Mouse (Mus musculus): ENCODE results near the gene Slc6a16. TPM values are rescaled to one million over a fixed set of nuclear protein-coding genes. Genes with fewer than 3 reads are reported as not detected.
A peak's percentile ranks its signal among the peaks of the same experiment; 100 is the strongest.

Slc6a16 gene
- polyA plus RNA-seq, 1 experiment, result 0.05 TPM

- DNase-seq, result no peak
- H3K27me3 ChIP-seq (replicated peaks; ENCODE audit: control insufficient read depth, insufficient read depth, low read length), result no peaks in the 10 kb centered on the region
- 75% methylated on average over 8 of the region's 8 CpGs for whole genome bisulfite sequencing
- no peak for TF ChIP-seq POLR2A (IDR thresholded peaks at IDR 0.05; ENCODE audit: low read depth, low read length)
- TF ChIP-seq CTCF (conservative IDR thresholded peaks at IDR 0.05; ENCODE audit: insufficient read depth, insufficient read length, low read depth, low read length), result no peak
- no peaks in the 10 kb centered on the region for H3K4me1 ChIP-seq (ENCODE audit: control insufficient read depth, insufficient read depth, low read length)
- no peak overlapping the region for H3K4me3 ChIP-seq (ENCODE audit: insufficient read depth, low read depth, low read length)
- no peaks in the 10 kb centered on the region for H3K36me3 ChIP-seq (ENCODE audit: control insufficient read depth, insufficient read depth, low read length)
- no peak overlapping the region for H3K27ac ChIP-seq (ENCODE audit: insufficient read depth, low read depth, low read length)
Observed at GRCm38 (mm10) chr7:45302626-45303025, 61.7 kb downstream of the Slc6a16 start.

GRCm38 (mm10) chr7:45304869-45305268 is 64.0 kb downstream of the Slc6a16 start:
- H3K4me3 ChIP-seq (ENCODE audit: insufficient read depth, low read depth, low read length), result no peak overlapping the region
- H3K27me3 ChIP-seq (replicated peaks; ENCODE audit: control insufficient read depth, insufficient read depth, low read length), result no peaks in the 10 kb centered on the region
- no peak overlapping the region for H3K27ac ChIP-seq (ENCODE audit: insufficient read depth, low read depth, low read length)
- WGBS, result 44% methylated on average over 12 of the region's 13 CpGs
- TF ChIP-seq POLR2A (IDR thresholded peaks at IDR 0.05; ENCODE audit: low read depth, low read length), result no peak
- TF ChIP-seq CTCF (conservative IDR thresholded peaks at IDR 0.05; ENCODE audit: insufficient read depth, insufficient read length, low read depth, low read length), result no peak
- H3K4me1 ChIP-seq (ENCODE audit: control insufficient read depth, insufficient read depth, low read length), result no peaks in the 10 kb centered on the region
- DNase-seq, result no peak
- no peaks in the 10 kb centered on the region for H3K36me3 ChIP-seq (ENCODE audit: control insufficient read depth, insufficient read depth, low read length)

- Histone ChIP-seq H3K4me3 (ENCODE audit: insufficient read depth, low read depth, low read length) (no peak overlapping the region), H3K27me3 (replicated peaks; ENCODE audit: control insufficient read depth, insufficient read depth, low read length) (no peaks in the 10 kb centered on the region), H3K4me1 (ENCODE audit: control insufficient read depth, insufficient read depth, low read length) (no peaks in the 10 kb centered on the region), H3K36me3 (ENCODE audit: control insufficient read depth, insufficient read depth, low read length) (no peaks in the 10 kb centered on the region), H3K27ac (ENCODE audit: insufficient read depth, low read depth, low read length) (no peak overlapping the region)
- DNase-seq, result peak; percentile 70
- TF ChIP-seq POLR2A (IDR thresholded peaks at IDR 0.05; ENCODE audit: low read depth, low read length) (no peak), CTCF (conservative IDR thresholded peaks at IDR 0.05; ENCODE audit: insufficient read depth, insufficient read length, low read depth, low read length) (peak; percentile 93)
- WGBS, result 24% methylated on average over 17 of the region's 17 CpGs
Observed at GRCm38 (mm10) chr7:45305275-45305674, 64.4 kb downstream of the Slc6a16 start.

- WGBS, result 77% methylated on average over 15 of the region's 15 CpGs
- H3K36me3 ChIP-seq (ENCODE audit: control insufficient read depth, insufficient read depth, low read length), result no peaks in the 10 kb centered on the region
Observed at GRCm38 (mm10) chr7:45308551-45309240, 67.8 kb downstream of the Slc6a16 start.

DNA sequence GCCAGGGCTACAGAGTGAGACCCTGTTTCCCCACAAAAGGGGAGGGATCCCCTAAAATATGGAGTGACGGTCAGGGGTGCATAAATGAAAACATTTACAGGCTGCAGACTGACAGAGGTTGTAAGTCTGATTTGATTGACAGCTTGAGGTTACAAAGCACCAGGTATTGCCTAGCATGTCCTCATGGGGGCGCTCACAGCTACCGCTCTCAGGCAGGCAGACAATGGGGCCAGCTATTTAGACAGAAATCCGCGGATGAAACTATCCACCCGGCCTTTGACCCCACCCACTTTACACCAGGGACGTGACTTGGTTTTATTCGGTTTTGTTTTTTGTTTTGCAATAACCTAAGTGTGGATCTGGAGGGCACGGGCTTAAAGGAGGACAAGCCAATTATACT is 68.6 kb downstream of the Slc6a16 start:
- DNase-seq, result peak; percentile 55
- 23% methylated on average over 9 of the region's 9 CpGs for WGBS

More at GRCm38 (mm10) chr7:45308551-45309240, 67.8 kb downstream of the Slc6a16 start:
- no peak overlapping the region for H3K27ac ChIP-seq (ENCODE audit: insufficient read depth, low read depth, low read length)
- no peak overlapping the region for H3K4me3 ChIP-seq (ENCODE audit: insufficient read depth, low read depth, low read length)
- no peak for TF ChIP-seq CTCF (conservative IDR thresholded peaks at IDR 0.05; ENCODE audit: insufficient read depth, insufficient read length, low read depth, low read length)
- no peak for TF ChIP-seq POLR2A (IDR thresholded peaks at IDR 0.05; ENCODE audit: low read depth, low read length)
- no peaks in the 10 kb centered on the region for H3K4me1 ChIP-seq (ENCODE audit: control insufficient read depth, insufficient read depth, low read length)
- peak; percentile 33 for DNase-seq
- H3K27me3 ChIP-seq (replicated peaks; ENCODE audit: control insufficient read depth, insufficient read depth, low read length), result no peaks in the 10 kb centered on the region

GRCm38 (mm10) chr7:45312023-45312422 is 71.1 kb downstream of the Slc6a16 start:
- H3K27me3 ChIP-seq (replicated peaks; ENCODE audit: control insufficient read depth, insufficient read depth, low read length), result no peaks in the 10 kb centered on the region
- WGBS, result 42% methylated on average over 8 of the region's 8 CpGs
- peak; percentile 27 for DNase-seq
- H3K4me1 ChIP-seq (ENCODE audit: control insufficient read depth, insufficient read depth, low read length), result peaks cover 8% of the 10 kb centered on the region; the same call in 1 of the 2 replicates
- TF ChIP-seq POLR2A (IDR thresholded peaks at IDR 0.05; ENCODE audit: low read depth, low read length), result no peak
- H3K4me3 ChIP-seq (ENCODE audit: insufficient read depth, low read depth, low read length), result no peak overlapping the region
- H3K36me3 ChIP-seq (ENCODE audit: control insufficient read depth, insufficient read depth, low read length), result no peaks in the 10 kb centered on the region
- no peak overlapping the region for H3K27ac ChIP-seq (ENCODE audit: insufficient read depth, low read depth, low read length)

More for the DNA sequence above, 68.6 kb downstream of the Slc6a16 start:
- Histone ChIP-seq H3K4me3 (ENCODE audit: insufficient read depth, low read depth, low read length) (no peak overlapping the region), H3K4me1 (ENCODE audit: control insufficient read depth, insufficient read depth, low read length) (no peaks in the 10 kb centered on the region), H3K27me3 (replicated peaks; ENCODE audit: control insufficient read depth, insufficient read depth, low read length) (no peaks in the 10 kb centered on the region), H3K27ac (ENCODE audit: insufficient read depth, low read depth, low read length) (no peak overlapping the region), H3K36me3 (ENCODE audit: control insufficient read depth, insufficient read depth, low read length) (no peaks in the 10 kb centered on the region)
- peak; percentile 71 for TF ChIP-seq CTCF (conservative IDR thresholded peaks at IDR 0.05; ENCODE audit: insufficient read depth, insufficient read length, low read depth, low read length)
- no peak for TF ChIP-seq POLR2A (IDR thresholded peaks at IDR 0.05; ENCODE audit: low read depth, low read length)

- no peak overlapping the region for H3K27ac ChIP-seq (ENCODE audit: insufficient read depth, low read depth, low read length)
- peaks cover 8% of the 10 kb centered on the region; the same call in 1 of the 2 replicates for H3K4me1 ChIP-seq (ENCODE audit: control insufficient read depth, insufficient read depth, low read length)
- no peaks in the 10 kb centered on the region for H3K36me3 ChIP-seq (ENCODE audit: control insufficient read depth, insufficient read depth, low read length)
- no peak overlapping the region for H3K4me3 ChIP-seq (ENCODE audit: insufficient read depth, low read depth, low read length)
- WGBS, result 36% methylated on average over 10 of the region's 10 CpGs
- H3K27me3 ChIP-seq (replicated peaks; ENCODE audit: control insufficient read depth, insufficient read depth, low read length), result no peaks in the 10 kb centered on the region
- peak; percentile 14 for DNase-seq
- TF ChIP-seq POLR2A (IDR thresholded peaks at IDR 0.05; ENCODE audit: low read depth, low read length) (no peak), CTCF (conservative IDR thresholded peaks at IDR 0.05; ENCODE audit: insufficient read depth, insufficient read length, low read depth, low read length) (no peak)
Observed at GRCm38 (mm10) chr7:45312686-45313453, 72.0 kb downstream of the Slc6a16 start.

All from kidney, adult 2 months (tissue).